Mouse (Mus musculus): Measurements from ENCODE around the gene Fam49a.

- TF ChIP-seq CTCF (IDR thresholded peaks at IDR 0.05; ENCODE audit: low read depth, low read length) (no peak), POLR2A (IDR thresholded peaks at IDR 0.05; ENCODE audit: insufficient read depth, low read length) (no peak)
Observed at GRCm38 (mm10) chr12:12218947-12219346, 43.0 kb upstream of the Fam49a start.

Data from ES-Bruce4 (cell line).